ENCODE assay signal across 8 mouse cellular contexts in the genomic region with DNA sequence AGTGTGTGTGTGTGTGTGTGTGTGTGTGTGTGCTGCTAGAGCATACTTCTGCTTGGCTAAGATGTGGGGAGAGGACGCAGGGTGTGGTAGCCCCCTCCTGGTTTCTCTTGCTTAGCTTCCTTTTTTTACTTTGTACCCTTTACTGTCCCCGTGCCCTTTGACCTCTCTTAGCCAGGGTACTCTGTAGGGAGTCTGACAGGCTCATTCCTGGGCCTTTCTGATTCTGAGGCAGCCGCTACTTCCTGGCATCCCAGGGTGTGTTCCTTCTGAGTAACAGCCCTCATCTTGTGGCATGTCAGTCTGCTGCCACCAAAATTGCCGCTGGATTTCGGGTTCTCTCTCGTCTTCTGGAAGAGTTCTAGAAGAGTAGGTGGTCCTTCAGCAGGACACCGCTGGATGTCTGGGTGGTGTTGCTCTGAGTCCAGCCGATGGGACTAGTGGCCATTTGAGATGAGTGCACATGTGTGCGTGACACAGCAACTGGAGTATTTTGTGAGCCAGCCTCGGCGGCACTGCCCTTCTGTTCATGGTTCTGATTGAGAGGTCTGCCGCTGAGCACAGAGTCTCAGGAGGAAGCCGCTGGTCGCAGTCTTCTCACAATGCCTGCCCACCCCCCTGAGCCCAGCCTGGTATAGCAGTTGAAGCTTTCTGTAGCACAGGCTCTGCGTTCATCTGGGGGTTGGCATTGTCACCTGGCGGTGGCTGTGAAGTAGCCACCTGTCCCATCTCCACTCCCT. TPM values are rescaled to one million over a fixed set of nuclear protein-coding genes. Genes with fewer than 3 reads are reported as not detected.
DNase-seq lines count a peak whose midpoint lies in the region; ATAC-seq and TF ChIP-seq lines count a peak whose summit lies in the region.

No protein-coding gene starts in this region.

- peak overlapping the region; percentile 24; the same call in 1 of the 2 replicates for H3K4me2 ChIP-seq in kidney, postnatal 0 days (ENCODE audit: low read length)
- peak overlapping the region; percentile 46 for H3K4me2 ChIP-seq in heart, postnatal 0 days (ENCODE audit: low read depth, low read length)

- H3K27me3 ChIP-seq in kidney, postnatal 0 days (ENCODE audit: insufficient read depth, low read length), result no peaks in the 10 kb centered on the region
- H3K27me3 ChIP-seq in heart, postnatal 0 days (ENCODE audit: control insufficient read depth, insufficient read depth, low read length), result no peaks in the 10 kb centered on the region
- H3K27me3 ChIP-seq in megakaryocyte, embryonic 14.5 days (replicated peaks), result no peaks in the 10 kb centered on the region

- no peaks in the 10 kb centered on the region for H3K9me3 ChIP-seq in kidney, postnatal 0 days (replicated peaks; ENCODE audit: low read length)
- no peaks in the 10 kb centered on the region for H3K9me3 ChIP-seq in heart, postnatal 0 days (replicated peaks; ENCODE audit: control insufficient read depth, low read length)
- no peaks in the 10 kb centered on the region for H3K9me3 ChIP-seq in megakaryocyte, embryonic 14.5 days

- 16% methylated on average over 16 of the region's 16 CpGs for WGBS in kidney, postnatal 0 days
- WGBS in heart, postnatal 0 days, result 17% methylated on average over 16 of the region's 16 CpGs

- ATAC-seq in kidney, postnatal 0 days (replicated peaks; ENCODE audit: low FRiP score, low read depth), result no peak
- no peak; the same call in 1 of the 2 replicates for ATAC-seq in heart, postnatal 0 days (ENCODE audit: insufficient read depth, low read depth)

- TF ChIP-seq POLR2A in bone marrow macrophage, adult 2 months (IDR thresholded peaks at IDR 0.05; ENCODE audit: borderline replicate concordance, low read depth, low read length), result no peak

- H3K36me3 ChIP-seq in kidney, postnatal 0 days (ENCODE audit: insufficient read depth, low read length), result no peaks in the 10 kb centered on the region
- no peaks in the 10 kb centered on the region for H3K36me3 ChIP-seq in heart, postnatal 0 days (replicated peaks; ENCODE audit: control insufficient read depth, insufficient read depth, low read length)
- peaks cover 37% of the 10 kb centered on the region for H3K36me3 ChIP-seq in megakaryocyte, embryonic 14.5 days (replicated peaks; ENCODE audit: low read length)

- peaks cover 18% of the 10 kb centered on the region for H3K4me1 ChIP-seq in kidney, postnatal 0 days (replicated peaks; ENCODE audit: insufficient read depth, low read length)
- H3K4me1 ChIP-seq in bone marrow macrophage, adult 2 months (ENCODE audit: control insufficient read depth, insufficient read depth, low read length), result peaks cover 36% of the 10 kb centered on the region
- H3K4me1 ChIP-seq in heart, postnatal 0 days (ENCODE audit: control insufficient read depth, insufficient read depth), result peaks cover 48% of the 10 kb centered on the region
- H3K4me1 ChIP-seq in megakaryocyte, embryonic 14.5 days, result peaks cover 95% of the 10 kb centered on the region

- intact Hi-C loops in left cerebral cortex, postnatal 14 days (cut with DNase I), result no loop called here

- TF ChIP-seq EP300 in heart, postnatal 0 days (IDR thresholded peaks at IDR 0.05; ENCODE audit: low read depth), result no peak

- H3K4me3 ChIP-seq in kidney, postnatal 0 days (replicated peaks; ENCODE audit: low read depth, low read length), result no peak overlapping the region
- peak overlapping the region; percentile 32 for H3K4me3 ChIP-seq in bone marrow macrophage, adult 2 months (ENCODE audit: insufficient read depth, low read length)
- H3K4me3 ChIP-seq in heart, postnatal 0 days (ENCODE audit: low read depth, low read length), result peak overlapping the region; percentile 11; the same call in 1 of the 2 replicates
- peak overlapping the region; percentile 91 for H3K4me3 ChIP-seq in megakaryocyte, embryonic 14.5 days (replicated peaks)

- no peak for DNase-seq in kidney, postnatal 0 days (ENCODE audit: low spot score)
- DNase-seq in kidney, adult 8-10 months, result no peak
- no peak for DNase-seq in heart, postnatal 0 days (ENCODE audit: low spot score)
- DNase-seq in thymus, postnatal 25 days, result peak; percentile 67
- DNase-seq in left cerebral cortex, postnatal 14 days (ENCODE audit: low spot score in 2 of 2), result no peak
- no peak for DNase-seq in right cerebral cortex, postnatal 25 days

- peak overlapping the region; percentile 69 for H3K27ac ChIP-seq in kidney, postnatal 0 days
- peak overlapping the region; percentile 73 for H3K27ac ChIP-seq in bone marrow macrophage, adult 2 months (ENCODE audit: insufficient read depth, low read depth, low read length)
- peak overlapping the region; percentile 84 for H3K27ac ChIP-seq in heart, postnatal 0 days (ENCODE audit: low read depth)

- 0 out of 2 replicates have a peak overlapping the region, but pooled peaks have one; percentile 1 for H3K9ac ChIP-seq in kidney, postnatal 0 days (ENCODE audit: low read depth, low read length)
- H3K9ac ChIP-seq in heart, postnatal 0 days (replicated peaks; ENCODE audit: low read depth, low read length), result no peak overlapping the region; the same call in 1 of the 2 replicates

- peak; percentile 13; the same call in 1 of the 2 replicates for TF ChIP-seq CTCF in kidney, postnatal 0 days (IDR thresholded peaks at IDR 0.05; ENCODE audit: low read depth)
- TF ChIP-seq CTCF in bone marrow macrophage, adult 2 months (IDR thresholded peaks at IDR 0.05; ENCODE audit: low read depth, low read length), result no peak
- no peak for TF ChIP-seq CTCF in heart, postnatal 0 days (IDR thresholded peaks at IDR 0.05; ENCODE audit: low read depth)

RNA-seq across cellular contexts. Expression of gene Prrc2b, which starts 16.3 kb away (rescaled TPM):
- 31.4 and 33.8 TPM in 2 replicates for polyA plus RNA-seq in kidney, postnatal 0 days (2015; fragmentation: Nextera tagmentation; extraction: Ambion mirVana)
- 28.6 and 34.9 TPM in 2 replicates for polyA plus RNA-seq in bone marrow macrophage, adult 2 months (2012; ENCODE audit: insufficient read depth, insufficient read length, missing spikeins)
- total RNA-seq in heart, postnatal 0 days (2014; rRNA removed; ENCODE audit: low replicate concordance), result 66.5 and 74.1 TPM in 2 replicates
- polyA plus RNA-seq in heart, postnatal 0 days (2015; fragmentation: Nextera tagmentation; extraction: Ambion mirVana), result 16.1 and 19.5 TPM in 2 replicates
- polyA plus RNA-seq in megakaryocyte, embryonic 14.5 days (2012; ENCODE audit: insufficient read depth, low replicate concordance), result 20.7 and 115 TPM in 2 replicates
- 100 to 1,000 TPM; 244 to 245 TPM for total RNA-seq in left cerebral cortex, postnatal 14 days (2021)
